Mouse (Mus musculus) mesoderm, embryonic 11.5 days (tissue): ENCODE data around the gene Oxct1.
A peak's percentile ranks its signal among the peaks of the same experiment; 100 is the strongest.

ENCODE experiments used
- DNase-seq: peaks from one replicate; pipeline ENCODE4 v3.0.0-alpha.2; 2012; ENCODE audit warnings: low read depth, low spot score

Gene Oxct1

DNA sequence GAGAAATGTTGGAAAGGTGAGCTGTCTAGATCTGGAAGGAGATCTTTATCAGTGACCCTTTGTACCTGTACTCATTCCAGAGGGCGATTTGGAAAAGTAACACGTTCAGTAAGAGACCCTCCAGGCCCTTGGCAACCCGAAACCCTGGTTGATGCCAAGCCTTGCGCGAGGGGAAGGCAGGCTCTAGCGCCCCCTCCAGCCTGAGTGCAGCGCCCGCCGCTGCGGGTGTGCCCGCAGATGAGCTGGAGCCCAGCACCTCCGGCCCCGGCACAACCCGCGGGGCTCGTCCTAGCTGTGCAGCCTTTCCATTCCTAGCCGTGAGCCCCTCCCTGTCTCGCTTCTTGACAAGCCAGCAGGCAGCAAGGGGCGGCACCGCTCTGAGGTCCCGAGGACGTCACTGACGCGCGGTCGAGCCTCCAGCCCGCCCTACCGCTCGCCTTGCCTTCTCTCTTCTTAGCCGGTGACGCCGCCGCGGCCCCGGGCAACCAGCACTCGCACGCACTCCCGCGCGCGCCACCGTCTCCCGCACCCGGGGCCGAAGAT lies at the start of gene Oxct1:
TSS of gene Oxct1 (plus strand) at position 153 of the 543 bp plus-strand sequence.
- DNase-seq: peak; percentile 90

DNA sequence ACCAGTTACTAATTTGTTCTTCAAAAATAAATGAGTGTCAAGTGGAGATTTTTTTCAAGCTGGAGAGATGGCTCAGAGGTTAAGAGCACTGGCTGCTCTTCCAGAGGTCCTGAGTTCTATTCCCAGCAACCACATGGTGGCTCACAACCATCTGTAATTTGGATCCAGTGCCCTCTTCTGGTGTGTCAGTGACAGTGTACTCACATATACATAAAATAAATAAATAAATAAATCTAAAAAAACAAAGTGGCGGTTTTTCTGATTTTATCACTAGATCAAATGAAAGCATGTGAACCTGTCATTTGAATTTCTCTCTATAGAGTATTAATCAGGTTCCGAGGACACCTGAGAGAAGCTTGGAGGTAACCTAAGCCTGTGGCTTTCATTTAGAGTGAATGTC lies 47.9 kb upstream of the Oxct1 start:
- DNase-seq: no peak

DNA sequence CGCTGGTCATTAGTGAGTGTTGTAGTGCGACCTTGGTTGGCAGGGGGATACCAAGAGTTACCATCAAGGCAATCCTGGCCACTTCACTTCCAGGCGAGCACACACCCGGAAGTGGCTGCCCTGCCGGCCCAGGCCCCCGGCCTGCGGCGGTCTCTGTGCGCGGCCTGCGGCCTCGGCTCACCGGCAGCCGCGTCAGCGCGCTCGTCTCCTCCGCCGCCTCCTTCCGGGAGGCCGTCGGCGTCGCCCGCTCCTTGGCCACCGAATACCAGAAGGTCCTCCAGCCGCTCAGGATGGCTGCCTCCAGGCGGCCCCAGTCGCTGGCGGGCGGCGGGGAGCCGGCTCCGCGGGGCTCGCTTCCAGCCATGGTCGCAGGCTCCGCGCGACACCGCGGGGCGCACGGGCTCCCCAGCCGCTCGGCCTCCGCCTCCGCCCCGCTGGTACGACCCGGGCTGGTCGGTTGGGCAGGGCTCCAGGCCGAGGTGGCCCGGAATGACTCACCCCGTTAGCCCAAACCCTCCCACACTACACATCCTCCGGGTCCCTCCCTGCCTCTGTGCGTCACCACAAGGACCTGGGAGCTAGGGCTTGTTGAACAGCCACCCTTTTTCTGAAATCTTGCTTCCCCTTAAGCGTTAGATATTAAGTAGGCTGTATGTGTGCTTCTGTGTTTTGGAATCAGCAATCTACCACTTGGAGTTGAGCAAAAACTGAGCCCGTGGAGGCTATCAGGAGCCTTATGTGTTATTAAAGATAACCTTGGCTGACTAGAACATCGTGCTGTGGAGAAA lies 46.9 kb upstream of the Oxct1 start, which contains the start of gene Fbxo4:
TSS of gene Fbxo4 (minus strand) at position 513 of the 788 bp plus-strand sequence.
- peak; percentile 57 for DNase-seq

GRCm38 (mm10) chr15:3979871-3980270 lies 46.3 kb upstream of the Oxct1 start:
- DNase-seq: no peak

DNA sequence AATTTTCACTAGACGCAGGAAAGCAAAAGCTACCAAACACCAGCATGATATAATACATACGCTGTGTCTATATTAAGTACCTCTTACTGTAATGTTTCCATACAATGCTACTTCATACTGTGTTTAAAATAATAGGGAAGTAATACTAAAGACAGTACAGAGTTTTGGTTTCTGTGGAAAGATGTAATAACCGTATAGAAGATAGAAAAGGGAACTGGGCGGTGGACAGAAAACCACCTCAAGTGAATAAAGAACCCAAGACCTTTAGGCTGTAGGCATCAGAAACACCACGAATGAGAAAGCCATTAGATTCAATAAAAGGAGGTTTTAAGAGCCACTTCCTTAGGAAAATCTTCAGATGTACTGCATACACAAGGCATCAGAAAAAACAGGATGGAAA lies 43.5 kb upstream of the Oxct1 start:
- no peak for DNase-seq

DNA sequence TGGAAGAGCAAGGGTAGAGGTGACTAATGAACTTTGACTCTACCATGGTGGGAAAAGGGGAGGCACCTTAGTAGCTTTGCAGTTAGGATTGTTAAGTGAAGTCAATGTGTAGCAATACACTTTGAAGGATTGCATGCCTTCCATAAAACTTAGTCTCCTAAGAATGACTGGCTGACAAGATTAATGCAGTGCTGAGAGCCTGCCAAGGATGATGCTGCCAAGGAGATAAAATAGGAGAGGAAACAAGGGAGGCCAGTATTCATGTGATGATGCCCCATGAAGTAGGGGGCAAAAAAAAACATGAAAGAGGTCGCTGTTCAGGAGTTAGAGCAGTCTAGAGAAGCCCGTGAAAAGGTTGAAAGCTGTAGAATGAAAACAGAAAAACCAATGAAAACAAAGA lies 41.3 kb upstream of the Oxct1 start:
- no peak for DNase-seq

GRCm38 (mm10) chr15:3987981-3988380 lies 38.2 kb upstream of the Oxct1 start:
- peak; percentile 42 for DNase-seq

- DNase-seq: no peak
These were observed 31.2 kb upstream of the Oxct1 start for GRCm38 (mm10) chr15:3994852-3995447.

GRCm38 (mm10) chr15:3995448-3996266 lies 30.5 kb upstream of the Oxct1 start, which contains the start of gene AW549877:
Gene AW549877 (minus strand): TSS chr15:3995744.
- DNase-seq: peak; percentile 99

- no peak for DNase-seq
These were observed 29.7 kb upstream of the Oxct1 start for GRCm38 (mm10) chr15:3996267-3997010.

DNA sequence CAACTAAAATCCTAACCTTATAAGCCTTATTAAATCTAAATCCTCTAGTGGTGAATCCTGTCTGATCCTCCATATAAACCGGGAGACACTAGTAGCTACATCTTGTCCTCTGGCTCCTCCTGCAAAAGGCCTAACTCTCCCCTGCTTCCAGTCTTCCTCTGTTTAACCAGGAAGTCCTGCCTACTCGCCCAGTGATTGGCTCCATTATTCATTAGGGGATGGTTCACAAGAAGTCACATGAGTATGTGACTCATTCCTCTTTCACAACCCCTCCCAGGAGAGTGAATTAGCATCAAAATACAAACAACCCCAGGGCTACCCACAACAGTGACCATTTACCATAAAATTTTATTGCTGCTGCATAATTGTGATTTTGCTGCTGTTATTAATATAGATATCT lies 27.0 kb upstream of the Oxct1 start:
- DNase-seq: no peak

GRCm38 (mm10) chr15:4000536-4000935 lies 25.6 kb upstream of the Oxct1 start:
- DNase-seq: no peak

DNA sequence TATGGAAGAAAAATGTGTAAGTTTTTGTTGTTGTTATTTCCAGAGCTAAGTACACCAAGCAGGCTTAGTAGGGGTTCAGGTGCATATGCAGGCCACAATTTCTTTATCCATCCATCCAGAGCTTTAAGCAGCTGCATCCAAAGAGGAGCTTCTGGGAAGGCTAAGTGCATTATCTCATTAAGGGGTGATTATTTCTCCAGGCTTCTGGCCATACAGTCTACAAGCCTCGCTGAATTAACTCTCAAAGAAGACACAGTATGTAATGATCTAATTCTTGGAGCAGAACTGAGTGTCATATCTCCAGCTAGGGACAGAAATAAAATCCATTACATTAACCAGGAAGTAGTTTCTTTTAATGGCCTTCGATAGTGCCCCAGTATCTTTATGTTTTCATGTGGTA lies 12.3 kb upstream of the Oxct1 start:
- DNase-seq: no peak

DNA sequence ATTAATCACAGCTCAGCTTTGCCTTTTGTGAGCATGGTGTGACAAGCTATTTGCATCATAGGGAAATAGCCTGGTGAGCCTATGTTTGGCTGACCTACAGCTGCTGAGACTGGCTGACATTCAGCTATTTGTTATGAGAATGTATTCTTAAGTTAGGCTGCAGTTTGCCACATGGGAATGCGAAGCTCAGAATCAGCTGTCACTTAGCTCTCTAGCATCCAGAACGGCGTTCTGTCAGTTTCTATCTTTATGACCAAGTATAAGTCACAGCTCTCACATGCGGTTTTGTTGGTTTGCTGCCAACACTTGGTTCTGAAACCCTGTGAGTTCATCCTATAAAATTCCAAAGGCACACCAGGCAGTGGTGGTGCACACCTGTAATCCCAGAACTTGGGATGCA lies 5.5 kb upstream of the Oxct1 start:
- DNase-seq: no peak

DNA sequence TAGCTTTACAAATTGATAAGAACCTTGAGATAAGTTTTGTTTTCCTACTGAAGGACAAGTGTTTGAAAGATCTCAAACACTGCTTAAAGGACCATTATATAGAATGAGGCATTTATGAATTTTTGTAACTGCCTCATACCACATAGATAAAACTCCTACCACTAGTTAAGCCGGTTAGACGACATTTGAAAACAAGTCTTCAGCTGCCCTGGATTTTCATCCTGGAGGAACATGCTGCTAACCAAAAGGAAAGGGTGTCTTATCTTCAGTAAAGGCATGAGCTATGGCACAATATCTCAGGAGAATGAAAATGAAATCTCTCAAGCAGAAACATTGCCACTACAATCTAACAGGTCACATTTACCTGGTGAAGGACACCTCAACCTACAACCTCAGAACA lies 2.4 kb upstream of the Oxct1 start:
- DNase-seq: no peak

- DNase-seq: no peak
These were observed 1.3 kb upstream of the Oxct1 start for GRCm38 (mm10) chr15:4024726-4025507.

GRCm38 (mm10) chr15:4025508-4025904 lies 677 bp upstream of the Oxct1 start:
- no peak for DNase-seq

DNA sequence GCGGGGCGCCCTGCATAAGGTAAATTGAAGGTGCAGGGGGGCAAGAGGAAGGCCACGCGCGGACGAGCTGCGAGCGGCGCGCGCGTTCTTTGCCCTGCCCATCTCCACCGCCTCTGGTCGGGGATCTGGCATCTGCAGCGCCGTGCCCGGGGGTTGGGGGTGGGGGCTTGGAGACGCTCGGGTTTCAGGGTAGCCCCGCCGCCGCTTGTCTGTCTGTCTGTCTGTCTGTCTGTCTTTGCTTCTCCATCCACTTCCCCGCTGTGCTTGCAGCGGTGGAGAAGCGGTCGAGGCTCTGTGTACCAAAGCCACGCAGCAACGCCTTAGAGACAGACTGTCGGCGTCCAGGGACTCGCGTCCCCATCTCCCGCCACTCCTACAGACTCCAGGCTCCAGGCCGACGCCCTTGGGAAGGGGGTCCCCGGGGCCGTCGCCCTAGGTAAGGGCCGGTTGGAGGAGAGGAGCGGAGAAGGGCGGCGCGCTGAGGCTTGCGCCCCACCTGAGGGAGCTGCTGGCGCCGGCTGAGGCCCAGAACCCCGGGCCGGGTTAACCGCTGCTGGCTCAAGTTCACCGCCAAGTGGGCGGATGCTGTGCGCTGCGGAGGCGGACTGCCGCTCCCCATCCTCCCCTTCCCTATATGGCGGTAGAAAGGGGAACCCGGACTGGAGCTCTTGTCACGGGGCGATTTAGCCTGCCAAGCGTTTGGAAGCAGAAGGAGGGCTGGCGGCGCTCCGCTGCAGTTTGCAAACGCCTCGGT lies 825 bp downstream of the Oxct1 start:
- DNase-seq: peak; percentile 83

GRCm38 (mm10) chr15:4027671-4028410 lies 1.7 kb downstream of the Oxct1 start:
- DNase-seq: peak; percentile 2
